Mouse (Mus musculus) erythroid progenitor cell, adult 5-6 weeks (primary cell): ENCODE data around the gene Lilr4b. TPM values are rescaled to one million over a fixed set of nuclear protein-coding genes. Genes with fewer than 3 reads are reported as not detected.

Source experiments
- total RNA-seq, 2 experiments: library from RNA; stranded (forward) in 1 of 2; stranded (reverse) in 1 of 2; fragments of 150-400 nt in 1 of 2; fragments of 186-747, 209-891 nt in 1 of 2; gene quantifications; 2 replicates each; pipeline versions ENCODE4 v1.2.3 to v1.2.4; 2015 to 2017; ENCODE audit warnings: low replicate concordance in 2 of 2

The Lilr4b gene
- total RNA-seq, 2 experiments from 2014 or later, result 12.3 to 98.5 TPM

Other genes with a start within 250 kb of the Lilr4b start
- gene Gm49339, start within 50 bp of the Lilr4b start, total RNA-seq (2015; ENCODE audit: low replicate concordance), result 1.4 and 7.5 TPM in 2 replicates
- gene Gm49339, start within 50 bp of the Lilr4b start, total RNA-seq (2017; ENCODE audit: low replicate concordance), result 0.23 TPM in 1 of 2 replicates, not detected in the other
- gene Lilrb4a, start 10.3 kb downstream of the Lilr4b start, total RNA-seq (2015; ENCODE audit: low replicate concordance), result 39.4 and 59.8 TPM in 2 replicates
- gene Lilrb4a, start 10.3 kb downstream of the Lilr4b start, total RNA-seq (2017; ENCODE audit: low replicate concordance), result 31.7 and 34.6 TPM in 2 replicates
- not detected in 2 replicates for gene Fam162b, start 109.9 kb downstream of the Lilr4b start, total RNA-seq (2015; ENCODE audit: low replicate concordance)
- not detected in 2 replicates for gene Fam162b, start 109.9 kb downstream of the Lilr4b start, total RNA-seq (2017; ENCODE audit: low replicate concordance)
- gene Gprc6a, start 150.8 kb downstream of the Lilr4b start, total RNA-seq (2015; ENCODE audit: low replicate concordance), result not detected in 2 replicates
- not detected in 2 replicates for gene Gprc6a, start 150.8 kb downstream of the Lilr4b start, total RNA-seq (2017; ENCODE audit: low replicate concordance)
- gene Rfx6, start 197.1 kb downstream of the Lilr4b start, total RNA-seq (2015; ENCODE audit: low replicate concordance), result not detected in 2 replicates
- gene Rfx6, start 197.1 kb downstream of the Lilr4b start, total RNA-seq (2017; ENCODE audit: low replicate concordance), result not detected in 2 replicates